Mouse (Mus musculus) hindlimb bud, embryonic 11.5 days (tissue): Measurements from ENCODE around the gene Glis1.

ENCODE experiments used
- DNase-seq: peaks from one replicate; pipeline ENCODE4 v3.0.0-alpha.2; 2012; ENCODE audit warnings: low read depth, low spot score; ENCODE audit errors: extremely low spot score

Glis1 gene

DNA sequence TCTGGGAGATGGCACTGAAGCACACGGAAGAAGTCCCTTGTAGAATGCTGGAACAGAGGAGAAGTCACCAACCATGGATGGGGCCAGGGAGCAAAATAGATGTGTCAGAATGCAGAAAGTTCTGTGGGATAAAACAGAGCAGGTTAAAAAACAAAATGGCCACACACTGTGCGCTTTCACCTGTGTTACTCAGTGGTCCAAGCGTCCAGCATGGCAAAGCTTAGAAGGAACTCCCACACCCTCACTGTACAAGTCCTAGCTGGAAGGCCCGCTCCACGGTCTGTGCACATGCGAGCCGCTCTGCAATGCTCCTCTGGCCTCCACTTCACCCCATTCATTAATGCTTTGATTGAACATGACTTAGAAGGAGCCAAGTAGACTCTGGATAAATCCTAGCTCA, 81.2 kb downstream of the Glis1 start:
- no peak for DNase-seq

DNA sequence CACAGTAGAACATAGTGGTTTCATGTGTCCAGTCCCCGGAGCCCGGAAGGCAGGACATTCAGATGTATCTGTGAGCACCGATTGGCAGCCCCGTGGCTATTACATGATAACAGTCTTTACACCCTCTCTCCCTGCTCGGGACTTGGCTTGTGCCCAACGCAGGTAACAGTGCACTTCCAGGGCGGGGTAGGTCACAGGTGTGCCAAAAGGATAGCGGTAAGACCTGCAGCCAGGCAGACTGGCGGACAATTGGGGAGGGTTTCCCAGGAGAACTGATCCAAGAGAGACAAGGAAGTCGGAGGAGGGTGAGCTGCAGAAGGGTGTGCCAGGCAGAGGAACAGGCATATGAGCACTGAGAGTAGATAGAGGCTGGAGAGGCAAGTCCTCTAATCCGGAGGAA, 84.4 kb downstream of the Glis1 start:
- DNase-seq, result no peak

DNA sequence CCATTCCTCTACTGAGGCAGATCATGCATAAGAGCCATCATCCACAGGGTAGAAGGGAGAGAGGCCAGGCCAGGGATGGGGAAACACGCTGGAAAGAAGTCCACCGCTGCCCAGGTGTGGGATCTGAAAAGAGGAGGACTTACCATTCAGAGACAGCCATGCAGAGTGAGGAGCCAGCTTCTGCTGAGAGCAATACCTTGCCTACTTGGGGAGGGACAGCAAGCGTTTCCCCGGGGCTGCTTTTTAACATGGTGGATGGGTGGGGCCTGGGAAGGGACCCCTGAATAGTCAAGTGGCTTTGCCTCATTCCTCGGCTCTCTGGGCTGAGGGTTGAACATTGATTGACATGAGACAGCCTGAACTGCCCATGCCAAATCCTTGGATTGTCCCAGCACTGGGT, 85.7 kb downstream of the Glis1 start:
- no peak for DNase-seq

- DNase-seq, result no peak
Measured at GRCm38 (mm10) chr4:107520816-107521215, 86.4 kb downstream of the Glis1 start.

DNA sequence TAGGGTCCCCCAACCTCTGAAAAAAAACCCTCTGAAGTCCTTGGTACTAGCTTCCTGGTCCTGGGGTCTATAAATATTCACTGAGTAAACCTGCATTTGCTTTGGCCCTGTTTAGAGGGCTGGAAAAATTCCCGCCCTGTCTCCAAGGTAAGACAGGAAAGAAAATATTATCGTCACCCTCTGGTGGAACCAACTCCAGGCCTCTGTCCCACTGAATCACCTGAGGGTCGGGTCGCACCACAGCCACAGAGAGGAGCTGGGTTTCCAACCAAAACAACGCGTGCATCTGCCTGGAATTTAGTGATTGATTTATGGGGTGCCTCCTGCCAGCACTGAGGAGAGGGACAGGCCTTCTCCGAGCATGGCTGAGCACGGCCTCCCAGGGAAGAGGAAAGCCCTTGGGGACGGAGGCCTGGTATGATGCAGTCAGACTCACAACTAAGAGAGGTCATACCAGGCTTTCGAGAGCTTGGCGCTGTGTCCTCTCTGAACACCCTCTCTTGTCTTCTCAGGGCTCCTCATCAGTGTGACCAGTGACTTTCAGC, 89.3 kb downstream of the Glis1 start:
- DNase-seq, result no peak

DNA sequence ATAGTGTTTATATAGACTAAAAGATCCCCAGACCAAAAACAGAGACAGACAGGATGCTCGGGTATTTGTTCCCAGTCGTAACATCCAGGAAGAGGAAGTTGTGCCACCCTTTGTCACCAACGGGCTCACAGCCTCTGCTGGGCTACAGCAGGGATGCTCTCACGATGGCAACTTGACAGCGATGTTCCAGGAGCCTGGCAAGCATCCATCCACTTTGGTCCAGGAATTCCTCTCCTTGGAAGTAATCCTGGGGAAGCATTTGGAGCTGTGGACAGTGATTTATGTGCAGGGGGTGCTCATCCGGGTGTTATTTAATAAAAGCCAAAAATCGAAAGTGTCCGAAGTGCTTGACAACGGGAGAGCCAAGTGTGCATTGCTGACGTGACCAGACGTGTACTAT, 100.7 kb downstream of the Glis1 start:
- DNase-seq, result no peak

GRCm38 (mm10) chr4:107538116-107538515, 103.7 kb downstream of the Glis1 start:
- peak; percentile 37 for DNase-seq

GRCm38 (mm10) chr4:107538561-107538960, 104.2 kb downstream of the Glis1 start:
- peak; percentile 31 for DNase-seq

DNA sequence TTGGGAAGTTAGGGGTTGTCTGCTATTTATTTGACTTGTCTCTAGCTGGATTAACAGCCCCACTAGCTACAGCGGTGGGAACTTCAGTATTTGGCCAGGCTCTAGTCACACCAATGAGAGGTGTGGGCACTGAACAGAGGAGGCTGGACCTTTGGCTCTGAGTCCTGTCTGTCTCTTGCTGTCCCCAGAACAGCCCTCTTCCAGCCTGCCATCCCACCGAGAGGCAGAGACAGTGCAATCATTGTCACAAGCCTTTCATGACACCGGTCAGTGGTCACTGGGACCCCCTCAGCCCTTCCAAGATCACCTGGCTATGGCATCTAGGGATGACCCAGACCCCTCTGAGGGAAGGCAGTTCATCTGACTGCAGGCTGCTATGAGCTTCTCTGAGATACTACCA, 104.6 kb downstream of the Glis1 start:
- no peak for DNase-seq

- DNase-seq, result no peak
Measured at GRCm38 (mm10) chr4:107541821-107542220, 107.4 kb downstream of the Glis1 start.

GRCm38 (mm10) chr4:107544843-107545242, 110.5 kb downstream of the Glis1 start:
- no peak for DNase-seq

GRCm38 (mm10) chr4:107545726-107546125, 111.3 kb downstream of the Glis1 start:
- no peak for DNase-seq

DNA sequence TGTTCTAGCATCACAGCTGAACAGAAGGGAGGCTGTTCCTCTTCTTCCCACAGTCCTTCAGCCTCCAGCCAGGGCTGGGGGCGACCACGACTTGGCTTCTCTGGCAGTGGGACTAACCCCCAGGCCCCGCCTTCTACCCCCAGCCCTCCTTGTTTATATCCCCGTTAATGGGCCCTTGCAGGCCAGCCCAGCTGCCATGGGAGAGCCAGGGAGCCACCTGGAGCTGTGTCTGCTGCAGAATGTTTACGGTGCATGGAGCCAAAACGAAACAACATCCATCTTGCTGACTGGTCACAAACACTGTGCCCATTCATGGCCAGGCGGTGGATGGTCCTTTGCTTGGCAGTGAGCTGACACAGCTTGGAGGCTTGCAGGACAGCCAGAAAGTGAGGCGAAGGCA, 112.1 kb downstream of the Glis1 start:
- DNase-seq, result no peak

DNA sequence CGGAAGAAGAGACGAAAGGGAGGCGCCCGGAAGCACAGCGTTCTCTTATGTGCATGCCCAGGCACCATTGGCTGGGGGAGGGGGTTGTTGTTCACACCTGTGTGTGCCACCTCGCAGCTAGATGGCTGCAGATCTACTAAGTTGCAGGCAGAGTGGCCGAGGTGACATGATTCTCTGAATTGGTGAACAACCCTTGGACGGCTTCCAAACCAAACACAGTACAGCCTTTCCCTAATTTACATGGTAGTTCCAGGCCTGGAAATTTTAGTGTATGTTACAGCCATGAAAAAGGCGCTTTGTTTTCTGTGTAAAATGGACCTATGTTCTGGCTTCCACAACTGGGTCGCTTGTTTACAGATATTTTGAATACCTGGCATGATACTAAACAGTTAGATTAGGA, 115.7 kb downstream of the Glis1 start:
- DNase-seq, result no peak

GRCm38 (mm10) chr4:107550546-107550945, 116.2 kb downstream of the Glis1 start:
- DNase-seq, result no peak

- DNase-seq, result no peak
Measured at GRCm38 (mm10) chr4:107552696-107553095, 118.3 kb downstream of the Glis1 start.

DNA sequence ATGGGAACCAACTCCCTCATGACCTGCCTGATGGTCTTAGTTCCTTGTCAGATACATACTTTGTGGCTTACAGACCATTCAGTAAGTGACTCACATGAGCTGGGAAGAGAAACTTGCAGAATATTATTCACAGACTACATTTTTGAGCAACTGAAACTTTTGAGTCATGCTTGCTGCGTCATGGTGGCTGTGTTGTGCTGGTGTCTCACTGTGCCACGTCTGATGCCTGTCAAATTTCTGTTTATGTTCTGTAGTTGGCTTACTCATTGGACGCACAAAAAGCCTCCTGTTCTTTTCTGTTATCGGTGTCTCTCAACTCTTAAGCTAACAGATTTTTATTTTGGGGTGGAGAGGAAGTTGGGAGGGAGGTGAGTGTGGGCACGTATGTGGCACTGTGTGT, 119.4 kb downstream of the Glis1 start:
- no peak for DNase-seq

- DNase-seq, result no peak
Measured at GRCm38 (mm10) chr4:107558801-107559200, 124.4 kb downstream of the Glis1 start.

GRCm38 (mm10) chr4:107561056-107561455, 126.7 kb downstream of the Glis1 start:
- DNase-seq, result no peak

DNA sequence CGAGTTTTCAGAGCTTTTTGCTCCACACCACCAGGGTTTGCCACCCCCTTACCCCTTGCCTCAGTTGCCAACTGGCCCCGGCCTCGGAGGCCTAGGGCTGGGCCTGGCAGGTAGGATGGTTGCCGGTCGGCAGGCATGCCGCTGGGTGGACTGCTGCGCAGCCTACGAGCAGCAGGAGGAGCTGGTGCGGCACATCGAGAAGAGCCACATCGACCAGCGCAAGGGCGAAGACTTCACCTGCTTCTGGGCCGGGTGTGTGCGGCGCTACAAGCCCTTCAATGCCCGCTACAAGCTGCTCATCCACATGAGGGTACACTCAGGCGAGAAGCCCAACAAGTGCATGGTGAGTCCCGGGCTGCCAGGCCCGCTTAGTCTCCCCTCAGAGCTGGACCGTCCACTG, 133.8 kb downstream of the Glis1 start:
- no peak for DNase-seq

DNA sequence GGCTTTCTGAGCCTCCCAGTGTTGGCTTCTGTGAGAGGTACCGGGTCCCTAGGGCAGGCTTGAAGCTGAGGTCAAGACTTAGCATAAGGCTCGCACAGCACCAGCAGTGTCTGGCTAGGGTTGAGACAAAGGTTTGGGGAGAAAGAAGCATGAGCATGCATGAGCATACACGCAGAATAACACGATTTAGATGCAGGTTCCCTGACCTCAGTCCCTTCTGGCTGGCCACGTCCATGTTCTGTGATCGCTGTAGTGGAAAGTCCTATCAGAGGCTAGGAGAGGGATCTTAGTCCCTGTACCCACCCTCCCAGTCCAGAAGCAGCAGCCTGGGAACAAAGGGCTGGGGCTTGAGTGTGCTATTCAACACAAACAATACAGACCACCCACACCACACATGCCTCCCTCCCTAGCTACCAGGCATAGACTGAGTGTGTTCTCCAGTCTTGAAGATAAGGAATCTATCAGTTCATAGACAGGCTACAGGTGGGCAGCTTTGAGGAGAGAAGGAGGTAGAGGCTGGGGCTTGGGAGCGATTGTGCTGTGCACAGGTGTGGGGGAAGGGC, 134.6 kb downstream of the Glis1 start:
- DNase-seq, result no peak

GRCm38 (mm10) chr4:107570329-107571014, 136.1 kb downstream of the Glis1 start:
- no peak for DNase-seq

DNA sequence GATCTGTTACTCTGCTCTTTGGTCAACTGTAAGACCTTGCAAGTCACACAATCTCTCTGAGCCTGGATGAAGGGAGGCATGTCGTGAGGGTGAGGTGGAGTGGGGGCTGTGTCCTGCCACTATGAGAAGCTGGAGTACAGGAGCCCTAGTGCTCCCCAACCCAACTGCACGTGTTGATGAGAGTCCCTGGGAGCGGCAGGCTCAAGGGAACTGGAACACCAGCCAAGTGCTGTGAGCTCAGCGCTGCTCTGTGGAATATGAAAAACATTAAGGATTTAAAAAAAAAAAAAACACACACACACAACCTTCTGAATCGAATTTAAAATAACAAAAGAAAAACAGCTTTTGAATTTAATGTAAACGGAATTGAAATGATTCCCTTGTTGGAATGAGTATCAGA, 141.4 kb downstream of the Glis1 start:
- no peak for DNase-seq
